Mouse (Mus musculus) liver, postnatal 0 days (tissue): Measurements from ENCODE around the gene Nfatc2. TPM values are rescaled to one million over a fixed set of nuclear protein-coding genes. Genes with fewer than 3 reads are reported as not detected.

Source experiments
- ATAC-seq: fragments of 200-750 bp; cut with Nextera tagmentation; 2 replicates; pipeline ENCODE4 v1.8.0; 2017; ENCODE audit warnings: mild to moderate bottlenecking, moderate library complexity
- DNase-seq: peaks from one replicate; pipeline ENCODE4 v3.0.0-alpha.2; 2016
- H3K27ac ChIP-seq: fragments of 300-500 bp; sonication (generic); 2 replicates; pipeline ENCODE4 v1.5.1; 2014; ENCODE audit warnings: antibody characterized with exemption, moderate library complexity, mild to moderate bottlenecking, low read depth
- H3K27me3 ChIP-seq: fragments of 300-500 bp; sonication (generic); 2 replicates; pipeline ENCODE4 v1.6.1; 2014; ENCODE audit warnings: low read length, control low read depth, mixed read lengths; ENCODE audit not compliant: insufficient read depth
- H3K36me3 ChIP-seq: fragments of 300-500 bp; sonication (generic); replicated peaks from 2 replicates; pipeline ENCODE4 v1.6.1; 2014; ENCODE audit warnings: mild to moderate bottlenecking, control low read depth, low read length, moderate library complexity, mixed read lengths; ENCODE audit not compliant: insufficient read depth
- H3K4me1 ChIP-seq: fragments of 300-500 bp; sonication (generic); 2 replicates; pipeline ENCODE4 v1.6.1; 2014; ENCODE audit warnings: antibody characterized with exemption, mild to moderate bottlenecking, control low read depth; ENCODE audit not compliant: insufficient read depth
- H3K4me2 ChIP-seq: fragments of 300-500 bp; sonication (generic); 2 replicates; pipeline ENCODE4 v1.6.1; 2014; ENCODE audit warnings: low read depth, mild to moderate bottlenecking, low read length, moderate library complexity, mixed read lengths
- H3K4me3 ChIP-seq: fragments of 300-500 bp; sonication (generic); 2 replicates; pipeline ENCODE4 v1.5.1; 2014; ENCODE audit warnings: low read depth, low read length
- H3K9ac ChIP-seq: fragments of 300-500 bp; sonication (generic); replicated peaks from 2 replicates; pipeline ENCODE4 v1.6.1; 2014; ENCODE audit warnings: mild to moderate bottlenecking, moderate library complexity
- H3K9me3 ChIP-seq: fragments of 300-500 bp; sonication (generic); 2 replicates; pipeline ENCODE4 v1.6.1; 2016; ENCODE audit warnings: mild to moderate bottlenecking, control low read depth, low read length, mixed read lengths
- CTCF ChIP-seq: sonication (generic); IDR thresholded peaks from 2 replicates; pipeline ENCODE4 v1.5.1; 2016; ENCODE audit warnings: antibody characterized with exemption, low read depth
- EP300 ChIP-seq: IDR thresholded peaks from 2 replicates; pipeline ENCODE4 v1.6.1; 2016; ENCODE audit warnings: antibody characterized with exemption, low read depth, mild to moderate bottlenecking
- WGBS: fragments of 180-500 bp; shearing (Covaris S2); extraction: QIAGEN DNeasy Blood & Tissue Kit; methylation state at CpG from one replicate; pipeline ENCODE4 v1.1.7; 2014; ENCODE audit not compliant: insufficient replicate concordance; 5-methylcytosine and 5-hydroxymethylcytosine counted together
- polyA plus RNA-seq: library from polyadenylated mRNA; unstranded; fragments of >200 nt; fragmentation: Nextera tagmentation; extraction: Ambion mirVana; gene quantifications from 2 replicates; pipeline ENCODE4 v1.2.1, GENCODE M21; 2015

Nfatc2 gene
- polyA plus RNA-seq, 1 experiment from 2014 or later, result 0.18 TPM

GRCm38 (mm10) chr2:168458583-168458982 is 142.9 kb downstream of the Nfatc2 start:
- no peak overlapping the region for H3K9ac ChIP-seq
- 77% methylated on average over 9 of the region's 9 CpGs for WGBS
- H3K4me3 ChIP-seq, result no peak overlapping the region
- DNase-seq, result no peak
- no peaks in the 10 kb centered on the region for H3K27me3 ChIP-seq
- no peaks in the 10 kb centered on the region for H3K4me1 ChIP-seq
- H3K4me2 ChIP-seq, result no peak overlapping the region
- H3K36me3 ChIP-seq, result no peaks in the 10 kb centered on the region
- H3K27ac ChIP-seq, result no peak overlapping the region
- no peak for ATAC-seq
- no peaks in the 10 kb centered on the region for H3K9me3 ChIP-seq
- no peak for TF ChIP-seq CTCF
- TF ChIP-seq EP300, result no peak

- 45% methylated on average over 30 of the region's 30 CpGs for WGBS
- H3K4me3 ChIP-seq, result no peak overlapping the region
- H3K9ac ChIP-seq, result no peak overlapping the region
- no peak for ATAC-seq
- no peak overlapping the region for H3K27ac ChIP-seq
- TF ChIP-seq EP300 (no peak), CTCF (no peak)
- H3K9me3 ChIP-seq, result no peaks in the 10 kb centered on the region
- no peak for DNase-seq
- no peaks in the 10 kb centered on the region for H3K36me3 ChIP-seq
- H3K4me2 ChIP-seq, result no peak overlapping the region
- no peaks in the 10 kb centered on the region for H3K27me3 ChIP-seq
- H3K4me1 ChIP-seq, result no peaks in the 10 kb centered on the region
Observed at GRCm38 (mm10) chr2:168451714-168452708, 149.4 kb downstream of the Nfatc2 start.

- Histone ChIP-seq H3K4me2 (no peak overlapping the region), H3K9ac (no peak overlapping the region), H3K4me3 (no peak overlapping the region), H3K27ac (no peak overlapping the region), H3K4me1 (no peaks in the 10 kb centered on the region), H3K36me3 (no peaks in the 10 kb centered on the region), H3K27me3 (no peaks in the 10 kb centered on the region), H3K9me3 (no peaks in the 10 kb centered on the region)
- ATAC-seq (no peak), DNase-seq (peak; percentile 55)
- WGBS, result 9% methylated on average over 3 of the region's 3 CpGs
- TF ChIP-seq CTCF (peak; percentile 87), EP300 (no peak)
Observed at GRCm38 (mm10) chr2:168450977-168451376, 150.5 kb downstream of the Nfatc2 start.

- 50% methylated on average over 5 of the region's 5 CpGs for WGBS
- no peaks in the 10 kb centered on the region for H3K9me3 ChIP-seq
- no peaks in the 10 kb centered on the region for H3K36me3 ChIP-seq
- H3K4me2 ChIP-seq, result no peak overlapping the region
- H3K27me3 ChIP-seq, result no peaks in the 10 kb centered on the region
- no peak for TF ChIP-seq CTCF
- TF ChIP-seq EP300, result no peak
- ATAC-seq (no peak), DNase-seq (no peak)
- H3K4me3 ChIP-seq, result no peak overlapping the region
- no peaks in the 10 kb centered on the region for H3K4me1 ChIP-seq
- H3K27ac ChIP-seq, result no peak overlapping the region
- no peak overlapping the region for H3K9ac ChIP-seq
Observed at GRCm38 (mm10) chr2:168448054-168448453, 153.4 kb downstream of the Nfatc2 start.

- no peak for TF ChIP-seq EP300
- TF ChIP-seq CTCF, result no peak
- Histone ChIP-seq H3K27ac (no peak overlapping the region), H3K4me1 (no peaks in the 10 kb centered on the region), H3K9ac (no peak overlapping the region), H3K27me3 (no peaks in the 10 kb centered on the region), H3K9me3 (no peaks in the 10 kb centered on the region), H3K4me3 (no peak overlapping the region), H3K36me3 (no peaks in the 10 kb centered on the region), H3K4me2 (no peak overlapping the region)
- WGBS, result 21% methylated on average over 4 of the region's 4 CpGs
- no peak for DNase-seq
- ATAC-seq, result no peak
Observed at GRCm38 (mm10) chr2:168447601-168448000, 153.9 kb downstream of the Nfatc2 start.

GRCm38 (mm10) chr2:168445211-168445810 is 156.1 kb downstream of the Nfatc2 start:
- TF ChIP-seq EP300, result no peak
- peak; percentile 93 for TF ChIP-seq CTCF
- H3K27ac ChIP-seq, result no peak overlapping the region
- DNase-seq, result peak; percentile 67
- no peaks in the 10 kb centered on the region for H3K36me3 ChIP-seq
- H3K4me2 ChIP-seq, result no peak overlapping the region
- 0 out of 2 replicates have a peak, but pooled peaks cover under 1% of the 10 kb centered on the region for H3K9me3 ChIP-seq
- no peak overlapping the region for H3K9ac ChIP-seq
- ATAC-seq, result no peak
- no peak overlapping the region for H3K4me3 ChIP-seq
- H3K27me3 ChIP-seq, result no peaks in the 10 kb centered on the region
- H3K4me1 ChIP-seq, result no peaks in the 10 kb centered on the region
- WGBS, result 30% methylated on average over 10 of the region's 10 CpGs
